Mouse (Mus musculus) testis, adult 2 months (tissue): ENCODE data around the gene Cyren. TPM values are rescaled to one million over a fixed set of nuclear protein-coding genes. Genes with fewer than 3 reads are reported as not detected.

Experiments
- H3K27ac ChIP-seq: fragments of 200-500 bp; 2 replicates; pipeline ENCODE4 v1.5.1; 2012; ENCODE audit warnings: low read depth, low read length; ENCODE audit not compliant: control insufficient read depth, insufficient read depth
- H3K27me3 ChIP-seq: fragments of 200-500 bp; 2 replicates; pipeline ENCODE4 v1.6.1; 2012; ENCODE audit warnings: mild to moderate bottlenecking, low read length, moderate library complexity; ENCODE audit not compliant: control insufficient read depth, insufficient read depth
- H3K36me3 ChIP-seq: fragments of 200-500 bp; 2 replicates; pipeline ENCODE4 v1.6.1; 2012; ENCODE audit warnings: mild to moderate bottlenecking, low read length; ENCODE audit not compliant: control insufficient read depth, insufficient read depth
- H3K4me1 ChIP-seq: fragments of 200-500 bp; 2 replicates; pipeline ENCODE4 v1.6.1; 2012; ENCODE audit warnings: low read length; ENCODE audit not compliant: control insufficient read depth, insufficient read depth
- H3K4me3 ChIP-seq: fragments of 200-500 bp; 2 replicates; pipeline ENCODE4 v1.5.1; 2012; ENCODE audit warnings: low read depth, mild to moderate bottlenecking, low read length, moderate library complexity, mixed read lengths; ENCODE audit not compliant: control insufficient read depth
- CTCF ChIP-seq: fragments of 200-500 bp; IDR thresholded peaks from 2 replicates; pipeline ENCODE4 v1.5.1; 2012; ENCODE audit warnings: low read depth, mild to moderate bottlenecking, inconsistent platforms, low read length, moderate library complexity; ENCODE audit not compliant: control insufficient read depth, insufficient read depth, insufficient replicate concordance
- POLR2A ChIP-seq: fragments of 200-500 bp; IDR thresholded peaks from 2 replicates; pipeline ENCODE4 v1.6.1; 2012; ENCODE audit warnings: low read depth, mild to moderate bottlenecking, inconsistent platforms, low read length, moderate library complexity; ENCODE audit not compliant: control insufficient read depth
- polyA plus RNA-seq: library from polyadenylated mRNA; depleted of rRNA; stranded (reverse); fragments of >200 nt; gene quantifications from 2 replicates; pipeline ENCODE4 v1.2.3, GENCODE M21; 2012; rRNA removed

The Cyren gene
- polyA plus RNA-seq, 1 experiment: 1.2 TPM

- TF ChIP-seq CTCF (no peak), POLR2A (no peak)
- Histone ChIP-seq H3K36me3 (no peaks in the 10 kb centered on the region), H3K27ac (no peak overlapping the region), H3K27me3 (no peaks in the 10 kb centered on the region), H3K4me3 (no peak overlapping the region), H3K4me1 (peaks cover 5% of the 10 kb centered on the region; the same call in 1 of the 2 replicates)
Measured at GRCm38 (mm10) chr6:34861546-34862053, 16.3 kb downstream of the Cyren start.

- H3K4me3 ChIP-seq: no peak overlapping the region
- H3K4me1 ChIP-seq: no peaks in the 10 kb centered on the region
- TF ChIP-seq CTCF: no peak
- no peak for TF ChIP-seq POLR2A
- no peaks in the 10 kb centered on the region for H3K36me3 ChIP-seq
- H3K27ac ChIP-seq: no peak overlapping the region
- no peaks in the 10 kb centered on the region for H3K27me3 ChIP-seq
Measured at GRCm38 (mm10) chr6:34832352-34832751, 45.5 kb downstream of the Cyren start.

- Histone ChIP-seq H3K4me1 (no peaks in the 10 kb centered on the region), H3K36me3 (no peaks in the 10 kb centered on the region), H3K4me3 (no peak overlapping the region), H3K27ac (no peak overlapping the region), H3K27me3 (no peaks in the 10 kb centered on the region)
- TF ChIP-seq POLR2A: no peak
- no peak for TF ChIP-seq CTCF
Measured at GRCm38 (mm10) chr6:34824406-34824805, 53.5 kb downstream of the Cyren start.

Other genes with a start within 250 kb of the Cyren start
- gene Agbl3, start 97.6 kb downstream of the Cyren start, polyA plus RNA-seq: 17.9 and 21.5 TPM in 2 replicates
- gene Tmem140, start 14.9 kb downstream of the Cyren start, polyA plus RNA-seq: 1.1 and 1.3 TPM in 2 replicates
- 3.4 and 3.8 TPM in 2 replicates for gene Wdr91, start 32.8 kb upstream of the Cyren start, polyA plus RNA-seq
- 9.3 and 9.4 TPM in 2 replicates for gene Stra8, start 42.1 kb upstream of the Cyren start, polyA plus RNA-seq
- 0.30 and 0.78 TPM in 2 replicates for gene Slc23a4, start 110.3 kb upstream of the Cyren start, polyA plus RNA-seq